ENCODE assay signal across 30 mouse cellular contexts in the genomic region with DNA sequence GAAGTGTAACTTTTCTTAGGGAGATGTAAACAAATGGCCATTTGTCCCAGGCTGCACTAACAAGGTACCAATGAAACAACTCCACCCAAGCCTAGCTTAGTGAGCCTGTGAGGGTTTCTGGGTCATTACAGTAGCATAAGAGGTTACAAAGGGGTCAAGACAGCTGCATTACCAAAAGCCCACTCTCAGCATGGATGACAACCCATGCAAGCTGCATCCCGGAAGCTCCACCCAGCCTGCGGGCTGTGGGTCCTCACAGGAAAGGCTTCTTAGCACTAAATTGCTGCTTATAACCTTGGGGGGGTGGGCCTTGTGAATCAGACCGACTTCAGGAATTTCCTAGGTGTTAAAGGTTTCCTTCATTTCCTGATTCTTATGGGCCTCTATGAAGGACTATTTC. TPM values are rescaled to one million over a fixed set of nuclear protein-coding genes. Genes with fewer than 3 reads are reported as not detected.
DNase-seq lines count a peak whose midpoint lies in the region; ATAC-seq lines count a peak whose summit lies in the region.
"Had no signal": no experiment of that assay in that cellular context is flagged by ENCODE, and none has a peak within 500 bp of the region (broad histone marks: within the 10 kb centered on the region; RNA-seq: fewer than 3 reads in every experiment).

No protein-coding gene starts in this region.

- no peak for ATAC-seq in kidney, embryonic 14.5 days (ENCODE audit: low FRiP score, low TSS enrichment)
- ATAC-seq: forebrain, embryonic 15.5 days; hindbrain, embryonic 16.5 days; intestine, embryonic 15.5 days had no signal

- no peaks in the 10 kb centered on the region for H3K27me3 ChIP-seq in kidney, embryonic 14.5 days (ENCODE audit: control insufficient read depth, insufficient read depth, low read length)
- H3K27me3 ChIP-seq: CH12.LX; embryonic facial prominence, embryonic 13.5 days; forebrain, embryonic 12.5 days; forebrain, embryonic 15.5 days; heart, embryonic 12.5 days; heart, embryonic 15.5 days; hindbrain, embryonic 13.5 days; intestine, embryonic 15.5 days had no signal

- no peaks in the 10 kb centered on the region for H3K4me1 ChIP-seq in kidney, embryonic 14.5 days (ENCODE audit: control insufficient read depth, insufficient read depth, low read length)
- H3K4me1 ChIP-seq: embryonic facial prominence, embryonic 10.5 days; embryonic facial prominence, embryonic 13.5 days; forebrain, embryonic 15.5 days; hindbrain, embryonic 13.5 days; intestine, embryonic 15.5 days had no signal

- H3K27ac ChIP-seq in kidney, embryonic 14.5 days (ENCODE audit: low read depth, low read length): no peak overlapping the region
- peak overlapping the region; percentile 93 for H3K27ac ChIP-seq in macrophage
- H3K27ac ChIP-seq: embryonic facial prominence, embryonic 10.5 days; embryonic facial prominence, embryonic 13.5 days; forebrain, embryonic 12.5 days; forebrain, embryonic 15.5 days; hindbrain, embryonic 10.5 days; hindbrain, embryonic 13.5 days; intestine, embryonic 15.5 days had no signal

- no peak overlapping the region for H3K4me3 ChIP-seq in kidney, embryonic 14.5 days (ENCODE audit: low read length)
- H3K4me3 ChIP-seq in macrophage (ENCODE audit: inconsistent target): no peak overlapping the region
- H3K4me3 ChIP-seq: embryonic facial prominence, embryonic 10.5 days; embryonic facial prominence, embryonic 13.5 days; erythroblast, embryonic 14.5 days; forebrain, embryonic 12.5 days; forebrain, embryonic 15.5 days; heart, embryonic 12.5 days; heart, embryonic 15.5 days; hindbrain, embryonic 10.5 days; hindbrain, embryonic 13.5 days; intestine, embryonic 15.5 days had no signal

- H3K36me3 ChIP-seq in kidney, embryonic 14.5 days (ENCODE audit: control insufficient read depth, insufficient read depth, low read length): peaks cover 23% of the 10 kb centered on the region
- no peaks in the 10 kb centered on the region for H3K36me3 ChIP-seq in macrophage (ENCODE audit: inconsistent target)

- DNase-seq in kidney, postnatal 4 days: no peak
- DNase-seq in thymus, postnatal 14 days: peak; percentile 28
- no peak for DNase-seq in thymus, postnatal 10 days (ENCODE audit: low spot score in 2 of 2)
- DNase-seq in R1 (ENCODE audit: low read depth, low spot score): peak; percentile 77
- no peak for DNase-seq in frontal cortex, postnatal 36 days (ENCODE audit: low spot score in 2 of 2)
- DNase-seq: adrenal gland, adult 2 months; adrenal gland, postnatal 14 days; cerebellum, adult 11-12 months; cerebellum, adult 8-10 months; cerebellum, postnatal 10 days; embryo, embryonic 11 days; gastrocnemius, postnatal 10 days; gastrocnemius, postnatal 36 days; heart, adult 18-20 months; heart, postnatal 10 days; heart, postnatal 36 days had no signal

- WGBS in kidney, embryonic 14.5 days: 29% methylated on average over 3 of the region's 3 CpGs
- WGBS in macrophage (ENCODE audit: missing documents): 59% methylated on average over 3 of the region's 3 CpGs

- 0 out of 2 replicates have a peak overlapping the region, but pooled peaks have one; percentile 28 for H3K9ac ChIP-seq in kidney, embryonic 14.5 days (ENCODE audit: low read depth, low read length)
- H3K9ac ChIP-seq: embryonic facial prominence, embryonic 13.5 days; forebrain, embryonic 12.5 days; forebrain, embryonic 15.5 days; heart, embryonic 12.5 days; heart, embryonic 15.5 days; hindbrain, embryonic 13.5 days; intestine, embryonic 15.5 days had no signal

- H3K4me2 ChIP-seq in kidney, embryonic 14.5 days (replicated peaks; ENCODE audit: low read depth, low read length): no peak overlapping the region
- H3K4me2 ChIP-seq: embryonic facial prominence, embryonic 13.5 days; forebrain, embryonic 12.5 days; forebrain, embryonic 15.5 days; heart, embryonic 12.5 days; heart, embryonic 15.5 days; hindbrain, embryonic 13.5 days; intestine, embryonic 15.5 days had no signal

- no peaks in the 10 kb centered on the region for H3K9me3 ChIP-seq in kidney, embryonic 14.5 days (ENCODE audit: control insufficient read depth, low read length)
- H3K9me3 ChIP-seq: embryonic facial prominence, embryonic 10.5 days; embryonic facial prominence, embryonic 13.5 days; forebrain, embryonic 12.5 days; forebrain, embryonic 15.5 days; heart, embryonic 15.5 days; hindbrain, embryonic 10.5 days; hindbrain, embryonic 13.5 days; intestine, embryonic 15.5 days had no signal

- no peaks in the 10 kb centered on the region for H3K79me2 ChIP-seq in macrophage (ENCODE audit: inconsistent target)

RNA-seq across cellular contexts. Expression of a gene that starts 34.8 kb away (rescaled TPM):
- 19.3 and 22.0 TPM in 2 replicates for polyA plus RNA-seq in kidney, embryonic 14.5 days (2014; fragmentation: Nextera tagmentation; extraction: Ambion mirVana)
- 10 to 100 TPM; 18.8 to 58.4 (median 31.6) TPM for total RNA-seq in macrophage (2018; cell fraction: chromatin; rRNA removed)
- total RNA-seq in macrophage (2018; cell fraction: cytosol; rRNA removed): 10 to 100 TPM in 4 of 26 experiments, 1 to 10 TPM in 22; 5.3 to 10.4 (median 8.3) TPM
- 10 to 100 TPM in 24 of 26 experiments, 1 to 10 TPM in 2; 9.1 to 41.2 (median 20.7) TPM for total RNA-seq in macrophage (2018; cell fraction: nucleus; rRNA removed)
- polyA plus RNA-seq in macrophage (2018): 7.8 to 13.0 TPM (median 9.6 TPM) in 3 replicates

RNA-seq across cellular contexts. Expression of a gene that starts 37.4 kb away (rescaled TPM):
- 110 and 165 TPM in 2 replicates for polyA plus RNA-seq in kidney, embryonic 14.5 days (2014; fragmentation: Nextera tagmentation; extraction: Ambion mirVana)
- 100 to 1,000 TPM in 8 of 26 experiments, 10 to 100 TPM in 18; 13.0 to 151 (median 59.1) TPM for total RNA-seq in macrophage (2018; cell fraction: chromatin; rRNA removed)
- total RNA-seq in macrophage (2018; cell fraction: cytosol; rRNA removed): 10 to 100 TPM; 45.6 to 81.5 (median 63.4) TPM
- total RNA-seq in macrophage (2018; cell fraction: nucleus; rRNA removed): 100 to 1,000 TPM in 1 of 26 experiments, 10 to 100 TPM in 25; 22.6 to 124 (median 45.1) TPM
- polyA plus RNA-seq in macrophage (2018): 56.6 to 110 TPM (median 59.5 TPM) in 3 replicates

Comparison
In these comparisons a context has a peak if more than half of its experiments do, and no peak if none do; other contexts are left out.
1. DNase-seq: peak in thymus, postnatal 14 days (single experiment) and R1 (single experiment); none in kidney, postnatal 4 days (0 of 2), thymus, postnatal 10 days (0 of 2) and frontal cortex, postnatal 36 days (0 of 2).